ENCODE assay signal across 12 mouse cellular contexts in genomic region chr4:136189912-136190311, GRCm38 (mm10). TPM values are rescaled to one million over a fixed set of nuclear protein-coding genes. Genes with fewer than 3 reads are reported as not detected.
A peak's percentile ranks its signal among the peaks of the same experiment; 100 is the strongest.
DNase-seq lines count a peak whose midpoint lies in the region; ATAC-seq lines count a peak whose summit lies in the region.
"Had no signal": no experiment of that assay in that cellular context is flagged by ENCODE, and none has a peak within 500 bp of the region (broad histone marks: within the 10 kb centered on the region; RNA-seq: fewer than 3 reads in every experiment).

No protein-coding gene starts in this region.

- peaks cover 36% of the 10 kb centered on the region for H3K4me1 ChIP-seq in lung, embryonic 15.5 days
- peaks cover 10% of the 10 kb centered on the region for H3K4me1 ChIP-seq in stomach, embryonic 15.5 days
- H3K4me1 ChIP-seq: forebrain, embryonic 13.5 days; midbrain, embryonic 12.5 days had no signal

- no peak overlapping the region for H3K4me2 ChIP-seq in lung, embryonic 15.5 days
- H3K4me2 ChIP-seq in stomach, embryonic 15.5 days, result no peak overlapping the region
- H3K4me2 ChIP-seq: forebrain, embryonic 13.5 days; heart, embryonic 15.5 days; midbrain, embryonic 12.5 days had no signal

- whole genome bisulfite sequencing in lung, embryonic 15.5 days, result 65% methylated on average over 8 of the region's 8 CpGs
- WGBS in stomach, embryonic 15.5 days, result 78% methylated on average over 8 of the region's 8 CpGs

- peak; percentile 37; the same call in 1 of the 2 replicates for ATAC-seq in lung, embryonic 15.5 days (ENCODE audit: borderline replicate concordance, extremely low read depth, low FRiP score, low TSS enrichment)
- peak; percentile 89 for ATAC-seq in stomach, embryonic 15.5 days (ENCODE audit: insufficient read depth, low FRiP score, low read depth)
- ATAC-seq: forebrain, embryonic 13.5 days had no signal

- H3K4me3 ChIP-seq in lung, embryonic 15.5 days, result no peak overlapping the region
- no peak overlapping the region for H3K4me3 ChIP-seq in stomach, embryonic 15.5 days (replicated peaks)
- H3K4me3 ChIP-seq: forebrain, embryonic 13.5 days; heart, embryonic 15.5 days; midbrain, embryonic 12.5 days had no signal

- peak; percentile 44 for DNase-seq in adrenal gland, postnatal 10 days
- DNase-seq in adrenal gland, postnatal 4 days (ENCODE audit: low spot score in 2 of 2), result no peak
- DNase-seq in c-Kit-positive CD71-positive TER-119-positive erythroid progenitor cells, embryonic 14.5 days (ENCODE audit: low spot score), result peak; percentile 87
- DNase-seq in gastrocnemius, postnatal 25 days, result no peak
- DNase-seq in gastrocnemius, adult 18-20 months (ENCODE audit: low spot score), result no peak
- DNase-seq in layer of hippocampus, adult 18-20 months (ENCODE audit: low spot score in 2 of 2), result no peak
- DNase-seq: cerebellum, adult 9-11 months had no signal

- peaks cover 9% of the 10 kb centered on the region; the same call in 1 of the 2 replicates for H3K36me3 ChIP-seq in lung, embryonic 15.5 days
- H3K36me3 ChIP-seq in stomach, embryonic 15.5 days, result no peaks in the 10 kb centered on the region; the same call in 1 of the 2 replicates

- no peaks in the 10 kb centered on the region for H3K27me3 ChIP-seq in lung, embryonic 15.5 days
- no peaks in the 10 kb centered on the region for H3K27me3 ChIP-seq in stomach, embryonic 15.5 days (replicated peaks)
- H3K27me3 ChIP-seq: forebrain, embryonic 13.5 days; heart, embryonic 15.5 days; midbrain, embryonic 12.5 days had no signal

- no peak overlapping the region for H3K9ac ChIP-seq in lung, embryonic 15.5 days
- no peak overlapping the region for H3K9ac ChIP-seq in stomach, embryonic 15.5 days
- H3K9ac ChIP-seq: forebrain, embryonic 13.5 days; heart, embryonic 15.5 days; midbrain, embryonic 12.5 days had no signal

- H3K27ac ChIP-seq in lung, embryonic 15.5 days, result no peak overlapping the region
- no peak overlapping the region for H3K27ac ChIP-seq in stomach, embryonic 15.5 days
- H3K27ac ChIP-seq: forebrain, embryonic 13.5 days; heart, embryonic 15.5 days; midbrain, embryonic 12.5 days had no signal

- H3K9me3 ChIP-seq in lung, embryonic 15.5 days, result no peaks in the 10 kb centered on the region
- no peaks in the 10 kb centered on the region for H3K9me3 ChIP-seq in stomach, embryonic 15.5 days
- H3K9me3 ChIP-seq: forebrain, embryonic 13.5 days; heart, embryonic 15.5 days; midbrain, embryonic 12.5 days had no signal

RNA-seq across cellular contexts. Expression of gene Asap3, which starts 16.3 kb away (rescaled TPM):
- 1 to 10 TPM; 5.0 to 7.9 TPM for total RNA-seq in adrenal gland, postnatal 10 days (2021)
- 1 to 10 TPM; 6.0 to 6.1 TPM for total RNA-seq in adrenal gland, postnatal 4 days (2021)
- 6.5 and 8.1 TPM in 2 replicates for polyA plus RNA-seq in lung, embryonic 15.5 days (2015; fragmentation: Nextera tagmentation; extraction: Ambion mirVana)
- 6.4 and 7.8 TPM in 2 replicates for polyA plus RNA-seq in stomach, embryonic 15.5 days (2015; fragmentation: Nextera tagmentation; extraction: Ambion mirVana)
- 1 to 10 TPM; 2.8 to 3.0 TPM for total RNA-seq in gastrocnemius, postnatal 25 days (2021)
- total RNA-seq in gastrocnemius, adult 18-20 months (2021), result 1 to 10 TPM; 1.4 to 1.5 TPM
- total RNA-seq in layer of hippocampus, adult 18-20 months (2021), result 1 to 10 TPM; 2.2 to 2.6 TPM

RNA-seq across cellular contexts. Expression of gene E2f2, which starts 17.7 kb away (rescaled TPM):
- 10 to 100 TPM in 1 of 2 experiments, 1 to 10 TPM in 1; 7.9 to 14.8 TPM for total RNA-seq in adrenal gland, postnatal 10 days (2021)
- 10 to 100 TPM; 15.0 to 23.0 TPM for total RNA-seq in adrenal gland, postnatal 4 days (2021)
- polyA plus RNA-seq in lung, embryonic 15.5 days (2015; fragmentation: Nextera tagmentation; extraction: Ambion mirVana), result 13.7 and 16.1 TPM in 2 replicates
- 8.6 and 11.4 TPM in 2 replicates for polyA plus RNA-seq in stomach, embryonic 15.5 days (2015; fragmentation: Nextera tagmentation; extraction: Ambion mirVana)
- total RNA-seq in gastrocnemius, postnatal 25 days (2021), result 1 to 10 TPM; 1.8 to 3.5 TPM
- under 1 TPM; 0.73 to 0.76 TPM for total RNA-seq in gastrocnemius, adult 18-20 months (2021)
- under 1 TPM; 0.36 to 0.84 TPM for total RNA-seq in layer of hippocampus, adult 18-20 months (2021)

RNA-seq across cellular contexts. Expression of gene Id3, which starts 46.6 kb away (rescaled TPM):
- total RNA-seq in adrenal gland, postnatal 10 days (2021), result 100 to 1,000 TPM in 1 of 2 experiments, 10 to 100 TPM in 1; 97.2 to 110 TPM
- total RNA-seq in adrenal gland, postnatal 4 days (2021), result 10 to 100 TPM; 97.4 to 99.5 TPM
- 498 and 529 TPM in 2 replicates for polyA plus RNA-seq in lung, embryonic 15.5 days (2015; fragmentation: Nextera tagmentation; extraction: Ambion mirVana)
- 274 and 292 TPM in 2 replicates for polyA plus RNA-seq in stomach, embryonic 15.5 days (2015; fragmentation: Nextera tagmentation; extraction: Ambion mirVana)
- total RNA-seq in gastrocnemius, postnatal 25 days (2021), result 10 to 100 TPM; 13.5 to 21.2 TPM
- 10 to 100 TPM; 13.7 to 24.1 TPM for total RNA-seq in gastrocnemius, adult 18-20 months (2021)
- 10 to 100 TPM; 30.0 to 35.1 TPM for total RNA-seq in layer of hippocampus, adult 18-20 months (2021)

RNA-seq across cellular contexts. Expression of gene Tcea3, which starts 57.6 kb away (rescaled TPM):
- 10 to 100 TPM; 15.1 to 22.7 TPM for total RNA-seq in adrenal gland, postnatal 10 days (2021)
- 10 to 100 TPM; 10.6 to 13.1 TPM for total RNA-seq in adrenal gland, postnatal 4 days (2021)
- 16.9 and 17.2 TPM in 2 replicates for polyA plus RNA-seq in lung, embryonic 15.5 days (2015; fragmentation: Nextera tagmentation; extraction: Ambion mirVana)
- polyA plus RNA-seq in stomach, embryonic 15.5 days (2015; fragmentation: Nextera tagmentation; extraction: Ambion mirVana), result 18.9 and 20.8 TPM in 2 replicates
- total RNA-seq in gastrocnemius, postnatal 25 days (2021), result 100 to 1,000 TPM; 234 to 298 TPM
- 100 to 1,000 TPM; 379 to 395 TPM for total RNA-seq in gastrocnemius, adult 18-20 months (2021)
- total RNA-seq in layer of hippocampus, adult 18-20 months (2021), result under 1 TPM in 1 of 2 experiments, not detected in 1; 0.50 TPM

Comparison
In these comparisons a context has a peak if more than half of its experiments do, and no peak if none do; other contexts are left out.
1. DNase-seq: peak in adrenal gland, postnatal 10 days (single experiment) and c-Kit-positive CD71-positive TER-119-positive erythroid progenitor cells, embryonic 14.5 days (single experiment); none in adrenal gland, postnatal 4 days (0 of 2), gastrocnemius, postnatal 25 days (single experiment), gastrocnemius, adult 18-20 months (single experiment) and layer of hippocampus, adult 18-20 months (0 of 2).